Mouse (Mus musculus) stomach, postnatal 0 days (tissue): ENCODE measurements around the gene Tcp1.

Experiments
- CTCF ChIP-seq: IDR thresholded peaks from 2 replicates; pipeline ENCODE4 v1.5.1; 2016; ENCODE audit warnings: antibody characterized with exemption, low read depth, mild to moderate bottlenecking, moderate library complexity
- EP300 ChIP-seq: optimal IDR thresholded peaks from 2 replicates; pipeline ENCODE3; 2016; ENCODE audit warnings: antibody characterized with exemption

GRCm38 (mm10) chr17:12949669-12950068 lies 34.2 kb downstream of the Tcp1 start:
- TF ChIP-seq CTCF (no peak), EP300 (no peak)
